Mouse (Mus musculus): Measurements from ENCODE around the gene Gm30191. TPM values are rescaled to one million over a fixed set of nuclear protein-coding genes. Genes with fewer than 3 reads are reported as not detected.
"Not testable (repeated sequence)": the region's sequence is repeated elsewhere in the genome, so short reads cannot be mapped to it uniquely, and the experiment has no call there.

The Gm30191 gene
- total RNA-seq, 1 experiment from 2014 or later, result not detected

DNA sequence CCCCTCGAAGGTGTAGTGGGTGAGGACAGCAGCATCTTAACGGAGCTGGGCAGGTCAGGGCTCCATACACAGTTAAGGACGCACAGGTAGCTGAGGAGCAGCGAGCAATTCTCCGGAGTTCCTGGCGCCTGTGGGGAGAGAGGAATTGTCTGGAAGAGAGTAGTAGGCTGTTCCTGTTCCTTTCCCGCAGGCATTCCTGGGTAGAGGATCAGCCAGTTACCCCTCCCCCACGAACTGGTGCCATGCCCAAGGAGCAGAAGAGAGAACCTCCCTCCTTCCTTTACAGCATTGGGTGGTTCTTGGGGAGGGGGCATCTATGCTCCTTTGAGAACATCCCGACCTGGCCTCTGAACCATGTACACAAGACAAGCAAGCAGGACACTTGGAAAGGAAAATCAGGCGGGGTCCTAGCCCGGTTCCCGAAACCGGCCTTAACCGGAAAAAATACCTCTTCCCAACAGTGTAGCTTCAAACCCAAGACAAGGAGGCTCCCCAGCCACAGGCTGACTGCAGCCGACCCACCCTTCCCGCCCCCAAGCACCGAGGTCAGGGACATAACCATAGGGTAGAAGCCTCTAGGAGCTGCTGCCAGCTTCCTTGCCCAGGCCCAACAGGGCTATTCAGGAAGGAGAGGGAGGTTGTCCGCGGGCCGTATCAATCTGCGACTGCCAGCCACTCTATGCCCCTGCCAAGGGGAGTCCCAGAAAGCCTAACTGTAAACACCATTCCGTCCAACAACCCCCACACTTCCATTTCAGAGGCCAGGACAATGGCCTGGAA lies 5.6 kb downstream of the Gm30191 start:
- peak; percentile 76 for DNase-seq

DNA sequence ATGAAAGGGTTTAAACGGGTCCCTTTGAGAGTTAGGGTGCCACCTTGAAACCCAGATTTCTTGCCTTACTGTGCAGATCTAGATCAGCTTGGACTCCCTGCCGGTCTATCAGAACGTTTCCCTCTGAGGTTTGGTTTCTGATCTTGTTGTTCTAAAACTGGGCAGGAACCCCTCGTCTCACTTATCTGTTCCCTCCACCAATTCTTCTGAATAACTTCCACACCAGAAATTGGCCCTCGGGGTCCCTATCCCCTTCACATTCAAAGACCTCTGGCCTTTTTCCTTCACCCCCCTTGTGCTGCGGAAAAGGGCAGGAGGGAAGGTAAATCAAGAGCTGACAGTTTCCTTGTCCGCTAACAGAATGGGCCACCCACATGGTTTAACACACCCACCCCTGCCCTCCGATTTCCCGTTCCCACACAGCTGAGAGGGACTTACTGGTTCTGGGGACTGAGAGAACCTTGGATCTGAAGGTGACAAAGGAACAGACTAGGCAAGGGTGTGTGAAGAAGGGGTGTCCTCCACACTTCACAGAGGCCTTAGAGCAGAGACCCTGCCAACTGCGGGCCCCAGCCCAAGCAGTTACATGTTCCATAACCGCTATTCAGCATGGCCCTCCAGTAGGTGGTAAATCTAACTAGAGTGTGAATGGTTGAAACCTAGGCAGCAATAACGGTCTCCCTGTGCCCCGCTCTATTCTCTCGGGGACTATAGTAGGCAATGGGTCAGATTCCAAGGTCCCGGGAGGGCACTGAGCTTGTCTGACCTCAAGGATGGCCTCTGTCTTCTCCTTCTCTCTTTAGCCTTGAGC lies 6.4 kb downstream of the Gm30191 start:
- DNase-seq, result peak; percentile 56

DNA sequence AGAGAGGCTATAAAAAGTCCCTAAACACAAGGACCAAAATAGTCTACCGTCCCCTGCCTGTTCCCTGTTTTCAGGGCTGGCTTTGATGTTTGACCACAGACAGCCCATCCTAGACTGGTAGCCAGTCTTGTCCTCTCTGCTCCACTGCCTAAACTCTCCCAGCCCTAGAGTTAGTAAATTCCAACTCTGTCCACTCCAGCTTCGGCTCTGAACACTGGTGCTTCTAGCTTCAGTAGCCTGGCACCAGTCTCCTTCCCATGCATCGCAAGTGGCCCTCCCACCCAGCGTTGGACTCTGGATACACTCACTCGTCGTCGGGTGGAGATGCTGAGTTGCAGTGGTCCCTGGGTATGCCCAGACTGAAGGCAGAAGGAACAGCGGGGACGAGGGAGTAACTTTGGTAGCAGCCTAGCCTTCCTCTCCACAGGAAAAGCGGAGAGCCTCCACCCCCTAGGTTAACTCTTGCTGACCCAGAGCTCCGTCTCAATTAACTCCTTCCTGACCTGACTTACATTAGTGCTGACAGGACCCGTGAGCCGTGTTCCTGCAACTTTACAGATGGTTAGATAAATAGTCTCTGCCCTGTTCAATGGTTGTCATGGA lies 7.1 kb downstream of the Gm30191 start, which contains the start of gene Grrp1:
TSS of gene Grrp1 (minus strand) at position 385 of the 603 bp plus-strand sequence.
- peak; percentile 56 for DNase-seq

DNA sequence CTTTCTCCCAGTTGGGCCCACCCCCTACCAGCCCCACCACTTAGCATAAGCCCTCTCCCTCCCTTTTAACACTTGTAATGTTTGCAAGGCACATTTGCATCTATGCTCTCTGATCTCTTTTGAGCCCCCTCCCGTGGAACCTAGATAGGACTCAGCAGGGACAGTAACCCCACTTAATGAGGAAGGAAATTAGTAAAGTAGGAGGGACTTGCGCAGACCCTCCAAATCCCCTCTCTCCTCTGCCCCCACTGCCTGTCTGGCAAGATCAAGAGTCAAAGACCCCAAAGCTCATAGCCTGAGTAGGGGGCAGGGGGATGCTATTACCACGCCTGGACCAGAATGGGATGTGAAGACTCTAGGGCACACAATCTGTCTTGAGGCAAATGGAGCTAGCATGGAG lies 8.1 kb downstream of the Gm30191 start:
- DNase-seq, result no peak

DNA sequence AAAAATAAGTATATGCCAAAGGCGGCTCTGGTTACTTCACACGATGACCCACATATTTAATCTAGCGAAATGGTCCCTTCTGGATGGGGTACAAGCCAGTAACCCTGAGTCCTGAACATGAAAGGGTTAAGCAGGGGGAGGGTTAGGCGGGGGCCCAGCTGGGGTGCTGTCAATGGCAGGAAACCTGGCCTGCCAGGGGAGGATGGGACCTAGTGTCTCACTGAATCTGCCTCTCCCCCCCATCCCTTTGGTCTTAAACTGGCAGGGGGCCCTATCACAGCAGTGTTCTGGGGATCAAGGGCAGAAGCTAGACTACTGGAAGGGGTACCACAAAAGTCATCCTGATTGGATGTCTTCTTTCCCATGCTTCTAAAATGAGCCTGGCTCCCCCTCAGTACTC lies 9.1 kb downstream of the Gm30191 start:
- DNase-seq, result peak; percentile 43

DNA sequence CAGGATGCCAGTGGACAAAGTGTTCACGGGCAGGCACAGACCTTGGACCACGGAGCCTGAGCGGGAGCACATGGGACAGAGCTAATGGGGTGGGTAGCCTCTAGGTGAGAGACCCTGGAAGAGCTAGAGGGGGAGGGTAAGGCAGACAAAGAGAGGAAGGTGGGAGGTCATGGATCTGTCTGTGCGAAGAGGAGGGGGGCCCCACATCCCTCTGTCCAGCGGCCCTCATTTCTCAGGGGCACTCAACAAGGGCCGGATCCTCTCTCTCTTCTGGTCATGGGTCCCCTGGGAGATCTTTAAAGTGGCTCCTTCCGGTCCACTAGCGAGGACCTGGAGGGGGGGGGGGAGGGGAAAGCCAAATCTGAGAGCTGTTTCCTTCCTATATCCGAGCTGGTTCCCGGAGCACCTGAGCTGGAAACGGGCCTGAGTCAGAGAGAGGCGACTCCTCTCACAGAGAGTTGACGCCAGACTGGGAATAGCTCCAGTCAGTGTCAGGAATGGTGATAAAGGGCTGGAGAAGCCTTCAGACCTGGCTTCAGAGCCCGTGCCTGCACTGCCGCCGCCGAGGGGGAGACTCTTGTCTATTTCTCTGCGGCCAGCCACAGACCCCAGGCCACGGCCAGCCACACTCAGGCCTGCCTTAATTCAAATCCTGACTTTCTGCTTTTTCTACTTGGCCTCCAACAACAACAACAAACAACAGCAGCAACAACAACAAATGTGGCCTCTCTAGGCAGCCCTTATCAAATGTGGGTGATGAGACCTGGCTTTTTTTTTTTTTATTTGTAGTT lies 9.9 kb downstream of the Gm30191 start:
- peak; percentile 40 for DNase-seq

DNA sequence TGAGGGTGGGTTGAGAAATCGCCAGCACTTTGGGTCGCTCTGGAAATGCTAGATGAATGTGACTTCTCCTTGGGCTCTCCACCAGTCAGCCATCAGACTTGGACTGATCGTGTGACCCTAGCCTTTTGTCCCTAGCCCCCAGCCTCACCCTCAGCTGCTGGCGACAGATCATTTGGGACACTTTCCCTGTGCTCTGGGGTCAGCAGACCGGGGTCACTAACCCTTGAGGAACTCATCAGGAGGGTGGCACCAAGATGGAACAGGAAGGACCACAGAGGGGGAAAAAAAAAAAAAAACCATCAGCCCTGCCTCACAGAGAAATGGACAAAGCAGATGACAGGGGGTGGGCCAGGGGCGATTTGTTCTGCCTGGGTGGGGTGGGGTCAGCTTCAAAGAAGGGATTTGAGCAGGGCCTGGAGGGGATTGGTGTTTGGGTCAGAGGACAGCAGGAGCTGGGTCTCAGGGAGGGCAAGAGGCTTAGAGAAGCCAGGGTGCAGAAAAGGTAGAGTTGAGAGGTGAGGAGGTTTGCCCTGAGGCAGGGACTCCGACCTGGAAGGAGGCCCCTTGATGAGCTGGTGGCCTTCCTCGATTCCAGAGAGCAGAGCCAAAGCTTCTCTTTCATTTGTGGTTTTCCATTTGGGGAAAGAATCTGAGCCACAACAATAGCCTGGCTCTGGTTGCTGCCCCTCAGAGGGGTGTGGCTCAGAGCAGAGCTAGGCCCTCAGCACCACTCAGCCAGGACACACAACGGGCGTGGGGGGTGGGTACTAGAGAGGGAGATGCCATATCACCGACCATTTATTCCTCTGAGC lies 10.7 kb downstream of the Gm30191 start:
- DNase-seq, result no peak

DNA sequence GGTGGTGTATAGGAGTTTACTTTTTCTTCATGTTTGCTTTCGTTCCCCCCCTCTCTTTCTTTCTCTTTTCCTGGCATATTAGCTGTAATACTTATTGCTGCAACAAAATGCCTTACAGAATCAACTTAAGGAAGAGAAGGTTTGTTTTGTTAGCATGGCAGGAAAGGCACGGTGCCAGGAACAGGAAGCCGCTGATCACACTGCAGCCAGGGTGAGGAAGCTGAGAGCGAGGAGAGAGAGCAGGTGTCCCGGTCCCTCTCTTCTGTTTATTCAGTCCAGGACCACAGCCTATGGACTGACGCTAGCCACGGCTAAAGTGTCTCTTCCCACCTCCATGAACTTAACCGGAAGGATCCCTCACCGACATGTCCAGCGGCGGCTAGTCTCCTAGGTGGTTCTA lies 11.6 kb downstream of the Gm30191 start:
- DNase-seq, result no peak

DNA sequence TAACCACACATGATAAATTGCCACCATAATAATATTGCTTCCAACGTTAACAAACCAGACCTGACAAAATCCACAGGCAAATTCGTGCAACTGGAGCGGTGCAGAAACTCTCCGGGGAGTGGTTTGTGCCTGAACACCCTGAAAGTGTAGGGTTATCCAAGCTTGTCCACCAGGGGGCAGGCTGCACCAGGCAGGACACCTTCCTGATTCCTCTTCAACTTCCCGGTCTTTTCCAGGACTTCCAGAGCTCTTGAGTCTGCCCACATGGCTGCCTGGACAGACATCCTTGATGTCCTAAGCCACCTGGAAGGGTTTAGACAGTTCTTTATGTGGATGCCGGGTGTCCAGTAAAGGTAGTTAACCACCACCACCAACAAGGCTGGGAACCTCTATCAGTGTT lies 16.5 kb downstream of the Gm30191 start:
- peak; percentile 86 for DNase-seq

DNA sequence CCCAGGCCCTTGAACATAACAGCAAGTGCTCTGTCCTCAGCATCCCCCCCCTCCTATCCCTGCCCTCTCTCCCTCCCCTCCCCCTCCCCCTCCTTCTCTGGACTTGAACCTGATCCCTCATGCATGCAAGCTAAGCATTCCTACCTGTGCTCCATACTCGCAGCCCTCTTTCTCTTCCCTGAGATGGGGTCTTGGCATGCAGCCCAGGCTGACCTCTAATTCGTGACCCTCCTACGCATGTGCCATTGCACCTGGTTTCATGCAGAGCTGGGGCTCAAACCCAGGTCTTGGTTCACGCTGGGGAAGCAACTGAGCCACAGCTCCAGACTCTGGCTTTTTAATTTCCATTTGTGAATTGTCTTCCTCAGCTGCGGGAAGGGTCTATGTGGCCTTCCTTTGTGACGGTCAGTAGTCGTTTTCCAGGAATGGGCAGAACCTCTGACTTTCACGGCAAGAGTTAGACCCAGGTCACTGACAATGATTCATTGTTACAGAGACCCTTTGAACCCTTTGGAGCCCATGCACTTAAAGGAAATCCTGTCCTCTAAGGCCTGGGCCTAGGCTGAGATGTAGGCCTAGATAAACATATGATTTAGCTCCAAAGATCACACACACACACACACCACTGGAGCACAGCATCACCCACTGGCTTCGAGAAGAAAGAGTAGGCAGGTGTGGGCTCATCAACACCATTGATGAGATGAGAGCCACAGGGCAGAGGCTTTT lies 19.3 kb downstream of the Gm30191 start:
- no peak for DNase-seq

DNA sequence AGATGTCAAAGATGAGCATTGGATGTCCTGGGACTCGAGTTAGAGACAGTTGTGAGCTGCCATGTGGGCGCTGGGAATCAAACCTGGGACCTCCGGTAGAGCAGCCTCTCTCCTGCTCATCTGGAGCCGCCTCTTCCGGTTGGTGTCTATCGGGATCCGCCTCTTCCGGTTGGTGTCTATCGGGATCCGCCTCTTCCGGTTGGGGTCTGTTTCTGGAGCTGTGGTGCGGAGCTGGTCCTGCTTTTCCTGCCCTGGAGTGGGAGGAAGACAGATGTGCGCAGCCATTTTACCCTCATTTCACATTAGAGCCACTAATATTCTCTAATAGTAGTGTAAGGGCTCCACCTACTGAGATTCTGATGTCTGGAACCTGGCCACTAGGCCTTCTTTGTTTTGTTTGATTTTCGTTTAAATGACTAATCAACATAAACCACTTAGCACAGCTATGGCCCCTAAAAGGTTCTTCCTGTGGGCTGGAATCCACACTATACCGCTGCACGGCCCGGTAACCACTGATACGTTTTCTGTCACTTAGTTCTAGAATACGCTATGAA lies 21.4 kb downstream of the Gm30191 start:
- DNase-seq, result no peak

DNA sequence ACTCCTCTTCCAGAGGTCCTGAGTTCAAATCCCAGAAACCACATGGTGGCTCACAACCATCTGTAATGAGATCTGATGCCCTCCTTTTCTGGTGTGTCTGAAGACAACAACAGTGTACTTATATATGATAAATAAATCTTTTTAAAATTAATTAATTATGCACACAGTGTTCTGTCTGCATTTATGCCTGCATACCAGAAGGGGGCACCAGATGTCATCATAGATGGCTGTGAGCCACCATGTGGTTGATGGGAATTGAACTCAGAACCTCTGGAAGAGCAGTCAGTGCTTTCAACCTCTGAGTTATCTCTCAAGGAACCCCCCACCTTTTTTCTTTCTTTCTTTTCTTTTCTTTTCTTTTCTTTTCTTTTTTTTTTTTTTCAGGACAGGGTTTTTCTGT lies 22.9 kb downstream of the Gm30191 start:
- DNase-seq, result not testable (repeated sequence)

DNA sequence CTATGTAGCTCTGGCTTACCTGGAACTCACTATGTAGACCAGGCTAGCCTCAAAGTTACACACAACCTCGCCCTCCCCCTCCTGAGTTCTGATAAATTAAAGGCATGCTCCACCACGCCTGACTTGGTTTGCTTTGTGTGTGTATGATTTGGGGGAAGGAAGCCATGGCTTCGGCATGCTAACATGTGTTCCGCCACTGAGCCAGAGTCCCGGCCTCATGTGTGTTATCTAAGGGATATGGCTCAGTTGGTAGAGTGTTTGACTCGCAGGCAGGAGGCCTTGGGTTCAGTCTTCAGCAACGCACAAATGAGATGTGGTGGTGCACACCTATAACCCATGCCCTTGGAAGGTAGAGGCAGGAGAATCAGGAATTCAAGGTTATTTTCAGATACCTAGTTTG lies 25.2 kb downstream of the Gm30191 start:
- no peak for DNase-seq

DNA sequence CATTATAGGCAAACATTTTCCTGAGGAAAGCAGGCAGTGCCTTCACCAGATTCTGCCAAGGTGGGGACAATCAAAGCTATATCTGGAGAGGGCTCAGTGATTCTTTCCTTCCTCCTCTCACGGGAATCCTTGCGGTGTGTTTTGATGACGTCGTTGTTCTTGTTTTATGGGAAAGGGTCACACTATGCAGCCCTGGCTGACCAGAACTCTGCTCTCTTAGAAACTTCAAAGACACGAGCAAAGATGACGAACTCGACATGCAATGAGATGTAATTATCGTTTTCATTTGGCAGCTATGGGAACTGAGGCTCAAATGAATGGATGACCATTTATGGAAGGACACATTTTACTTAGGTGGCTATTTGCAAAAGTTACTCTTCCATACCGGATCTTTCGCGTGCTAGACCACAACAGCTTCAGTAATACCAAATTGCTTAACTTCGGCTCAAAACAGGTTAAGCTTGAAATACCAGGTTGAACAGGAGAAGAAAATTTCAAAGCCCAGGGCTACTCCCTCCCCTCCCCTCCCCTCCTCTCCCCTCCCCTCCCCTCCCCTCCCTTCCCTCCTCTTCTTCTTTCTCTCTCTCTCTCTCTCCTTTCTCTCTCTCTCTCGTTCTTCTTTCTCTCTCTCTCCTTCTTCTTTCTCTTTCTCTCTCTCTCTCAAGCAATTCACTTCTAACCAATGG lies 26.1 kb downstream of the Gm30191 start:
- DNase-seq, result no peak

DNA sequence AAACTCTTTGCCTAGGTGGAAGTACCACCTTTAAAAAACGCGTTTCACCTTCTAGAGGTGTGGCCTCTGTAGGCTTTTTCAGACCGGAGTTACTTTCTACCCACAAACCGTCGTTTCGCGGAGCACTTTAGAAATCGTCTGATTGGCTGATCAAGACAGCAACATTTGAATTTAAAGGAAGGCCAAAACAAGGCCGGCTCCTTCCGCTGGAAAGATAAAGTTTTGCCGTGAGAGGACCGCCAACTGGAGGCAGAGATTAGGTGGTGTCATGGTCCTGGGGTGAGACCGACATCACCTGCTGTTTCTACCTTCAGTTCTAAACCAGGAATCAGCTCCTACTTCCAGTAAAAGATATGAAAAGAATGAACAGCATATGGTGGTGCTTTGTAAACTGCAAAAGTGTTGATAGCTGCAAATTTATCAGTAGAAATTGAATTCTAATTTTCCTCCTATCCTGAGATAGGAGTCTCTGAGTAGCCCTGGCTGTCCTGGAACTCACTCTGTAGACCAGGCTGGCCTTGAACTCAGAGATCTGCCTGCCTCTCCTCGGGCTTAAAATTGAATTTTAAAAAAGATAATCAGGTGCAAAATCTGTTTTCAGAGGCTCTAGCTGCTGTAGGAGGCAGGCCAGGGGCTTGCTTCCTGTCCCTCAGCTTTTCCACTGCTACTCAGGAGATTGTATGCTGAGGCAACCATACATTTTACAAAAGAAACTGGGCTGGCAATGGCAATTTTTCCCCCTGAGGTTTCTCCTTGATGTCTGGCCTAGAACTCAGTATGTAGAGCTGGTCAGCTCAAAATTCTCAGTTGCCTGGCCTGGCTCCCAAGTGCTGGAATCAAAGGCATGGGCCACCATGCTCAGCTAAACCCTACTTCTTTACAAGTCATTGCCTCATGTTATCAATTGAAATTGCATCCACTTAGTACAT lies 26.9 kb downstream of the Gm30191 start:
- DNase-seq, result peak; percentile 42

DNA sequence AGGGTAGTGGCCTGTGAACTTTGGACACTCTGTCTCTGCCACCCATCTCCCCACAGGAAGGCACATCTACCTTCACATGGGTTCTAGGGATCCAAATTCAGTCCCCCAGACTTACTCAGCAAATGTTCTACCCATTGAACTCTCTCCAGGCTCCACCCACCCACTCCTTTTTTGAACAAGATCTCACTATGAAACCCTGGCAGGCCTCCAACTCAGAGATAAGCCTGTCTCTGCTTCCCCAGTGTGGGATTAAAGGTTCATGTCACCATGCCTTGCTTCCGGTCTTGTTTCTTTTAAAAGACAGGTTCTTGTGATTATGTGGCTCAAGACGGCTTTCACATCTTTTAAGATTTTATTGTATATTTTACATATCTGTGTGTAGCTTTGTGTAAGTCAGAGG lies 38.2 kb downstream of the Gm30191 start:
- DNase-seq, result no peak

DNA sequence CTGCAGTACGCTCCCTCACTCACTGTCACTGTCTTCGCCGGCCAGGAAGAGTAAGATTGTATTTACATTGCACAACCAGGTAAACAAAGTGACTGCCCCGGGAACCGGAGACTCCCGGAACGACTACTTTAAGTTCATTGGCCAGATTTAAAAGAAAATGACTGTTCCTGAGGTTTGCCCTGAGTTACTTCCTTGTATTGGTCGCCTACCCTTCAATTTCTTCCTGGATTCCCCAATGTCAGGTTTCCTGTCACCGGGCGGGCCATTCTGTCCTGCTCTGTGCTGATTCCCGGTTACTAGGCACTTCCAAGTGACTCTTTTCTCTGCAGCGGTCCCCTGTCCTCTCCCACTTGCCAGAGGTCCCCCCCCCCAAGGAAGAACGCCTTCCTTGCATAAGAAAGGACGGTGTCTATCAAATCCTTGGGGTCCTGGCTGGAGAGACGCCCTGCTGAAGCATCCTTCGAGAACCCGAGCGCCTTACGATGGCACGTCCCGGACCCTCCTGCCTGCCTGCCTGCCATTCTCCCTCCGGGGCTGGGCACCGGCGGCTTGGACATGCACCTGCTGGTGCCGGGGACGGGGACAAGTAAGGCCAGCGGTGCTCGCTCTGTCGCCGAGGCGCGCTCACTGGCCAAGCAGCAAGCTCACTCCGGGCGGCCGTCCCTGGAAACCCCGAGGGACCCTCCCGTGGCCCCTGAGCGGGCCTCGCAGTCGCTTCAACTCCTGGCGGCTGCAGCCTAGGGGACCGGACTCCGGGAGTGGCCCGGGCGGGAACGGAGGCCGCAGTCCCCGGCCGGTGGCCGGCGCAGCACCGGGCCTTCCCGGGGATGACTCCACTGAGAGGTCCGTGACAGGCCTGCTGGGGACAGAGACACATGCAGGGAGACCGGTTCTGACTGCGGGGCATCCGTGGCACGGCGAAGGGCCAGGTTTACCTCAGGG lies 39.8 kb downstream of the Gm30191 start:
- peak; percentile 61 for DNase-seq
